Mouse (Mus musculus): ENCODE measurements around the gene Defb22.

GRCm38 (mm10) chr2:152470973-152471372 lies 19.0 kb downstream of the Defb22 start:
- TF ChIP-seq POLR2A (IDR thresholded peaks at IDR 0.05; ENCODE audit: low read depth, low read length): no peak
- TF ChIP-seq CTCF (conservative IDR thresholded peaks at IDR 0.05; ENCODE audit: insufficient read depth, insufficient read length, low read depth, low read length): 0 out of 2 replicates have a peak, but pooled peaks have one; percentile 18

Measured in kidney, adult 2 months (tissue).